Mouse (Mus musculus): ENCODE measurements around the gene Eif2s1. TPM values are rescaled to one million over a fixed set of nuclear protein-coding genes. Genes with fewer than 3 reads are reported as not detected.
A peak's percentile ranks its signal among the peaks of the same experiment; 100 is the strongest.
"Not testable (repeated sequence)": the region's sequence is repeated elsewhere in the genome, so short reads cannot be mapped to it uniquely, and the experiment has no call there.

Eif2s1 gene
- polyA plus RNA-seq, 1 experiment from 2014 or later: 77.7 TPM

GRCm38 (mm10) chr12:78918227-78919078, 56.8 kb downstream of the Eif2s1 start:
- no peaks in the 10 kb centered on the region for H3K9me3 ChIP-seq (ENCODE audit: low read length)
- no peaks in the 10 kb centered on the region for H3K27me3 ChIP-seq (replicated peaks; ENCODE audit: insufficient read depth, low read length)
- H3K27ac ChIP-seq (ENCODE audit: low read length): no peak overlapping the region
- ATAC-seq (peak; percentile 69), DNase-seq (ENCODE audit: low spot score) (peak; percentile 92)
- WGBS: 14% methylated on average over 11 of the region's 11 CpGs
- H3K9ac ChIP-seq (replicated peaks; ENCODE audit: low read depth): no peak overlapping the region
- H3K4me2 ChIP-seq (replicated peaks; ENCODE audit: low read depth, low read length): no peak overlapping the region
- H3K4me3 ChIP-seq (ENCODE audit: low read depth, low read length): no peak overlapping the region
- H3K4me1 ChIP-seq (ENCODE audit: insufficient read depth, low read depth, low read length): no peaks in the 10 kb centered on the region
- TF ChIP-seq EP300 (IDR thresholded peaks at IDR 0.05) (no peak), CTCF (IDR thresholded peaks at IDR 0.05) (peak; percentile 89)
- H3K36me3 ChIP-seq (ENCODE audit: insufficient read depth, low read length): no peaks in the 10 kb centered on the region

- Histone ChIP-seq H3K4me2 (replicated peaks; ENCODE audit: low read depth, low read length) (no peak overlapping the region), H3K4me3 (ENCODE audit: low read depth, low read length) (no peak overlapping the region), H3K9ac (replicated peaks; ENCODE audit: low read depth) (no peak overlapping the region), H3K27me3 (replicated peaks; ENCODE audit: insufficient read depth, low read length) (no peaks in the 10 kb centered on the region), H3K36me3 (ENCODE audit: insufficient read depth, low read length) (no peaks in the 10 kb centered on the region), H3K9me3 (ENCODE audit: low read length) (no peaks in the 10 kb centered on the region), H3K27ac (ENCODE audit: low read length) (no peak overlapping the region), H3K4me1 (ENCODE audit: insufficient read depth, low read depth, low read length) (no peaks in the 10 kb centered on the region)
- DNase-seq (ENCODE audit: low spot score) (peak; percentile 92), ATAC-seq (peak; percentile 86)
- WGBS: 22% methylated on average over 16 of the region's 16 CpGs
- TF ChIP-seq EP300 (IDR thresholded peaks at IDR 0.05): no peak
- peak; percentile 94 for TF ChIP-seq CTCF (IDR thresholded peaks at IDR 0.05)
These were observed 57.6 kb downstream of the Eif2s1 start for GRCm38 (mm10) chr12:78919079-78919712.

- Histone ChIP-seq H3K27me3 (replicated peaks; ENCODE audit: insufficient read depth, low read length) (no peaks in the 10 kb centered on the region), H3K9ac (replicated peaks; ENCODE audit: low read depth) (no peak overlapping the region), H3K4me2 (replicated peaks; ENCODE audit: low read depth, low read length) (no peak overlapping the region), H3K4me1 (ENCODE audit: insufficient read depth, low read depth, low read length) (no peaks in the 10 kb centered on the region), H3K9me3 (ENCODE audit: low read length) (no peaks in the 10 kb centered on the region), H3K4me3 (ENCODE audit: low read depth, low read length) (no peak overlapping the region), H3K36me3 (ENCODE audit: insufficient read depth, low read length) (no peaks in the 10 kb centered on the region), H3K27ac (ENCODE audit: low read length) (no peak overlapping the region)
- TF ChIP-seq CTCF (IDR thresholded peaks at IDR 0.05) (no peak), EP300 (IDR thresholded peaks at IDR 0.05) (no peak)
- 29% methylated on average over 4 of the region's 4 CpGs for WGBS
- DNase-seq (ENCODE audit: low spot score) (no peak), ATAC-seq (no peak)
These were observed 59.8 kb downstream of the Eif2s1 start for GRCm38 (mm10) chr12:78921421-78921820.

- Histone ChIP-seq H3K9ac (replicated peaks; ENCODE audit: low read depth) (no peak overlapping the region), H3K27me3 (replicated peaks; ENCODE audit: insufficient read depth, low read length) (no peaks in the 10 kb centered on the region), H3K9me3 (ENCODE audit: low read length) (no peaks in the 10 kb centered on the region), H3K4me1 (ENCODE audit: insufficient read depth, low read depth, low read length) (no peaks in the 10 kb centered on the region), H3K4me2 (replicated peaks; ENCODE audit: low read depth, low read length) (no peak overlapping the region), H3K27ac (ENCODE audit: low read length) (no peak overlapping the region), H3K36me3 (ENCODE audit: insufficient read depth, low read length) (no peaks in the 10 kb centered on the region), H3K4me3 (ENCODE audit: low read depth, low read length) (no peak overlapping the region)
- WGBS: 56% methylated on average over 3 of the region's 3 CpGs
- ATAC-seq: no peak
- TF ChIP-seq EP300 (IDR thresholded peaks at IDR 0.05) (no peak), CTCF (IDR thresholded peaks at IDR 0.05) (no peak)
- DNase-seq (ENCODE audit: low spot score): no peak
These were observed 60.4 kb downstream of the Eif2s1 start for GRCm38 (mm10) chr12:78922058-78922457.

- not testable (repeated sequence) for ATAC-seq; H3K4me1 ChIP-seq (ENCODE audit: insufficient read depth, low read depth, low read length); H3K27me3 ChIP-seq (replicated peaks; ENCODE audit: insufficient read depth, low read length); H3K27ac ChIP-seq (ENCODE audit: low read length); H3K36me3 ChIP-seq (ENCODE audit: insufficient read depth, low read length); H3K9me3 ChIP-seq (ENCODE audit: low read length); H3K4me2 ChIP-seq (replicated peaks; ENCODE audit: low read depth, low read length); H3K9ac ChIP-seq (replicated peaks; ENCODE audit: low read depth); DNase-seq (ENCODE audit: low spot score); H3K4me3 ChIP-seq (ENCODE audit: low read depth, low read length)
These were observed 61.4 kb downstream of the Eif2s1 start for GRCm38 (mm10) chr12:78922977-78923376.

- TF ChIP-seq CTCF (IDR thresholded peaks at IDR 0.05) (no peak), EP300 (IDR thresholded peaks at IDR 0.05) (no peak)
- Histone ChIP-seq H3K4me3 (ENCODE audit: low read depth, low read length) (no peak overlapping the region), H3K27ac (ENCODE audit: low read length) (no peak overlapping the region), H3K9me3 (ENCODE audit: low read length) (no peaks in the 10 kb centered on the region), H3K4me1 (ENCODE audit: insufficient read depth, low read depth, low read length) (no peaks in the 10 kb centered on the region), H3K27me3 (replicated peaks; ENCODE audit: insufficient read depth, low read length) (no peaks in the 10 kb centered on the region), H3K36me3 (ENCODE audit: insufficient read depth, low read length) (no peaks in the 10 kb centered on the region), H3K9ac (replicated peaks; ENCODE audit: low read depth) (no peak overlapping the region), H3K4me2 (replicated peaks; ENCODE audit: low read depth, low read length) (no peak overlapping the region)
- DNase-seq (ENCODE audit: low spot score) (no peak), ATAC-seq (no peak)
- 84% methylated on average over 7 of the region's 7 CpGs for WGBS
These were observed 62.0 kb downstream of the Eif2s1 start for GRCm38 (mm10) chr12:78923539-78924189.

All from lung, postnatal 0 days (tissue).